11 mouse cellular contexts compared by ENCODE assay signal in genomic region chr7:144234783-144235182, GRCm38 (mm10).
A peak's percentile ranks its signal among the peaks of the same experiment; 100 is the strongest.
DNase-seq lines count a peak whose midpoint lies in the region; ATAC-seq and TF ChIP-seq lines count a peak whose summit lies in the region.
"Had no signal": no experiment of that assay in that cellular context is flagged by ENCODE, and none has a peak within 500 bp of the region (broad histone marks: within the 10 kb centered on the region; RNA-seq: fewer than 3 reads in every experiment).

No protein-coding gene starts in this region.

- peak; percentile 68 for TF ChIP-seq CTCF in layer of hippocampus, adult 2 months (conservative IDR thresholded peaks at IDR 0.05)
- peak; percentile 40; the same call in 1 of the 2 replicates for TF ChIP-seq CTCF in brain, embryonic 14.5 days (IDR thresholded peaks at IDR 0.05; ENCODE audit: borderline replicate concordance, extremely low read depth, insufficient read depth, insufficient read length)

- no peak for ATAC-seq in megakaryocyte, adult 5-6 weeks (ENCODE audit: poor library complexity, severe bottlenecking)
- ATAC-seq in granulocyte monocyte progenitor cell, adult 5-6 weeks (replicated peaks; ENCODE audit: poor library complexity, severe bottlenecking), result no peak

- no peak overlapping the region for H3K4me3 ChIP-seq in layer of hippocampus, adult 2 months
- H3K4me3 ChIP-seq: neural tube, embryonic 13.5 days had no signal

- DNase-seq in adrenal gland, postnatal 14 days, result peak; percentile 18
- no peak for DNase-seq in adrenal gland, adult 2 months
- no peak for DNase-seq in layer of hippocampus, adult 2 months (ENCODE audit: low spot score in 2 of 2)
- no peak for DNase-seq in layer of hippocampus, adult 9-11 months
- no peak for DNase-seq in brain, embryonic 14.5 days (ENCODE audit: low read depth)
- peak; percentile 7 for DNase-seq in lung, postnatal 10 days
- DNase-seq: gastrocnemius, postnatal 36 days; spleen, adult 18-20 months had no signal

- TF ChIP-seq POLR2A in brain, embryonic 14.5 days (IDR thresholded peaks at IDR 0.05; ENCODE audit: borderline replicate concordance, extremely low read depth, insufficient read depth, insufficient read length, poor library complexity, severe bottlenecking), result no peak

- no peak overlapping the region for H3K27ac ChIP-seq in layer of hippocampus, adult 2 months
- H3K27ac ChIP-seq: neural tube, embryonic 13.5 days had no signal

Comparison
In these comparisons a context has a peak if more than half of its experiments do, and no peak if none do; other contexts are left out.
1. DNase-seq: peak in adrenal gland, postnatal 14 days (single experiment) and lung, postnatal 10 days (single experiment); none in adrenal gland, adult 2 months (single experiment), layer of hippocampus, adult 2 months (0 of 2), layer of hippocampus, adult 9-11 months (single experiment) and brain, embryonic 14.5 days (single experiment).